Mouse (Mus musculus) gastrocnemius, postnatal 25 days (tissue): ENCODE results near the gene Il1r1. TPM values are rescaled to one million over a fixed set of nuclear protein-coding genes. Genes with fewer than 3 reads are reported as not detected.

ENCODE experiments used
- DNase-seq: peaks from one replicate; pipeline ENCODE4 v3.0.0; 2022
- total RNA-seq, 2 experiments: library from RNA; stranded (reverse); gene quantifications; 1 replicate in 1 of 2; 2 replicates in 1 of 2; pipeline ENCODE4 v1.2.3; 2021

Il1r1 gene
- total RNA-seq, 2 experiments from 2014 or later, result 1.8 to 2.3 TPM

- no peak for DNase-seq
Observed at GRCm38 (mm10) chr1:40231116-40231515, 6.2 kb downstream of the Il1r1 start.

GRCm38 (mm10) chr1:40233217-40233616 lies 8.3 kb downstream of the Il1r1 start:
- no peak for DNase-seq

GRCm38 (mm10) chr1:40233621-40234020 lies 8.7 kb downstream of the Il1r1 start:
- no peak for DNase-seq

- no peak for DNase-seq
Observed at GRCm38 (mm10) chr1:40235597-40236249, 10.8 kb downstream of the Il1r1 start.

- DNase-seq, result no peak
Observed at GRCm38 (mm10) chr1:40236694-40237093, 11.8 kb downstream of the Il1r1 start.

- DNase-seq, result no peak
Observed at GRCm38 (mm10) chr1:40237094-40237493, 12.2 kb downstream of the Il1r1 start.

GRCm38 (mm10) chr1:40240353-40241092 lies 15.6 kb downstream of the Il1r1 start:
- DNase-seq, result no peak

- DNase-seq, result no peak
Observed at GRCm38 (mm10) chr1:40242717-40243116, 17.8 kb downstream of the Il1r1 start.

- DNase-seq, result no peak
Observed at GRCm38 (mm10) chr1:40243561-40243998, 18.7 kb downstream of the Il1r1 start.

- no peak for DNase-seq
Observed at GRCm38 (mm10) chr1:40250425-40250824, 25.5 kb downstream of the Il1r1 start.

- no peak for DNase-seq
Observed at GRCm38 (mm10) chr1:40252507-40252906, 27.6 kb downstream of the Il1r1 start.

GRCm38 (mm10) chr1:40253940-40254339 lies 29.1 kb downstream of the Il1r1 start:
- DNase-seq, result no peak

- DNase-seq, result no peak
Observed at GRCm38 (mm10) chr1:40254347-40255057, 29.6 kb downstream of the Il1r1 start.

- no peak for DNase-seq
Observed at GRCm38 (mm10) chr1:40262441-40263121, 37.7 kb downstream of the Il1r1 start.

- DNase-seq, result no peak
Observed at GRCm38 (mm10) chr1:40263122-40263498, 38.2 kb downstream of the Il1r1 start.

GRCm38 (mm10) chr1:40263679-40264078 lies 38.8 kb downstream of the Il1r1 start:
- peak; percentile 60 for DNase-seq

- no peak for DNase-seq
Observed at GRCm38 (mm10) chr1:40265301-40265835, 40.5 kb downstream of the Il1r1 start.

- DNase-seq, result peak; percentile 80
Observed at GRCm38 (mm10) chr1:40266431-40267260, 41.8 kb downstream of the Il1r1 start.

GRCm38 (mm10) chr1:40267846-40268245 lies 43.0 kb downstream of the Il1r1 start:
- no peak for DNase-seq

- no peak for DNase-seq
Observed at GRCm38 (mm10) chr1:40268536-40268935, 43.7 kb downstream of the Il1r1 start.

GRCm38 (mm10) chr1:40270415-40270814 lies 45.5 kb downstream of the Il1r1 start:
- DNase-seq, result no peak
